Mouse (Mus musculus) heart, embryonic 11.5 days (tissue): ENCODE results near the gene Olfr1263. TPM values are rescaled to one million over a fixed set of nuclear protein-coding genes. Genes with fewer than 3 reads are reported as not detected.

Experiments
- polyA plus RNA-seq: library from polyadenylated mRNA; unstranded; fragments of >200 nt; fragmentation: Nextera tagmentation; extraction: Ambion mirVana; gene quantifications from 2 replicates; pipeline ENCODE4 v1.2.1, GENCODE M21; 2014

Gene Olfr1263
- polyA plus RNA-seq, 1 experiment from 2014 or later: not detected

Other genes starting within 250 kb of the Olfr1263 start
- not detected in 2 replicates for gene Olfr1254, start 218.5 kb upstream of the Olfr1263 start, polyA plus RNA-seq
- gene Olfr1255, start 200.1 kb upstream of the Olfr1263 start, polyA plus RNA-seq: not detected in 2 replicates
- gene Olfr1256, start 170.6 kb upstream of the Olfr1263 start, polyA plus RNA-seq: not detected in 2 replicates
- gene Olfr48, start 163.9 kb upstream of the Olfr1263 start, polyA plus RNA-seq: not detected in 2 replicates
- gene Olfr1257, start 133.7 kb upstream of the Olfr1263 start, polyA plus RNA-seq: not detected in 2 replicates
- not detected in 2 replicates for gene Olfr1258, start 84.8 kb upstream of the Olfr1263 start, polyA plus RNA-seq
- not detected in 2 replicates for gene Olfr1259, start 63.5 kb upstream of the Olfr1263 start, polyA plus RNA-seq
- gene Olfr1260, start 37.8 kb upstream of the Olfr1263 start, polyA plus RNA-seq: not detected in 2 replicates
- gene Olfr1261, start 20.9 kb upstream of the Olfr1263 start, polyA plus RNA-seq: not detected in 2 replicates
- gene Olfr1262, start 12.0 kb upstream of the Olfr1263 start, polyA plus RNA-seq: not detected in 2 replicates
- not detected in 2 replicates for gene Olfr1264, start 13.4 kb downstream of the Olfr1263 start, polyA plus RNA-seq
- gene Olfr1265, start 23.2 kb downstream of the Olfr1263 start, polyA plus RNA-seq: not detected in 2 replicates
- gene Olfr140, start 51.5 kb downstream of the Olfr1263 start, polyA plus RNA-seq: not detected in 2 replicates
- gene Olfr1269, start 109.3 kb downstream of the Olfr1263 start, polyA plus RNA-seq: not detected in 2 replicates
- not detected in 2 replicates for gene Olfr32, start 130.2 kb downstream of the Olfr1263 start, polyA plus RNA-seq
- gene Olfr1270, start 141.0 kb downstream of the Olfr1263 start, polyA plus RNA-seq: not detected in 2 replicates
- not detected in 2 replicates for gene Olfr1506, start 212.4 kb downstream of the Olfr1263 start, polyA plus RNA-seq
- gene Olfr142, start 245.5 kb downstream of the Olfr1263 start, polyA plus RNA-seq: not detected in 2 replicates